Mouse (Mus musculus) left cerebral cortex, adult 9 months (tissue): ENCODE data around the gene Nmd3.

Experiments
- DNase-seq, 2 experiments: peaks; one replicate each; pipeline ENCODE4 v3.0.0; 2022; ENCODE audit warnings: low spot score in 2 of 2

Gene Nmd3

GRCm38 (mm10) chr3:69763630-69764565 lies 42.1 kb downstream of the Nmd3 start:
- no peak for DNase-seq

- no peak for DNase-seq
Measured at GRCm38 (mm10) chr3:69765206-69765605, 43.4 kb downstream of the Nmd3 start.

GRCm38 (mm10) chr3:69769150-69769549 lies 47.4 kb downstream of the Nmd3 start:
- DNase-seq, result no peak

GRCm38 (mm10) chr3:69773356-69773755 lies 51.6 kb downstream of the Nmd3 start:
- DNase-seq, result no peak

DNA sequence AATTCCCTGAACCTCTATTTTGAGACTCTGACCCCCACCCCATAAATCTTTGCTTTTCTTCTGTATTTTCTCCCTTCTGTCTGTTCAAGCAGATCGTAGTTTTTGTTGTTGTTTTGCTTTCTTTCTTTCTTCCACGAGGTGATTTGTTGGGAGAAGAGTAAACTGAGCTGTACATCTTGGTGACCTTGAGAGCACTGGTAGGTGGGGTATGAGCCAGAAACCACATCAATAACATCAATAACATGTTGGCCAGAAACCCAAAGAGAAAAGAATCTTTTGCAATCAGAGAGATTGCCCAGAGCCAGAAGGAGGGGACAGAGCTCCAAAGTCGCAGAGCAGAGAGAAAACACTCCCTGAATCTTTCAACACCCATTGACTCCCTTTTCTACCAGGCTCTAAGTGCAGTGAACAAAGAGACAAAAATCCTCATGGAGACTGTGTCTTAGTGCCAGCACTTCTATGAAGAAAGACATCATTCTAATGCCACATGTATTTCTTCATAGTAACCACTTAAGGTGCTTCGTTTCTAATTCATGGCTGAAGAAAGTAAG lies 57.5 kb downstream of the Nmd3 start:
- DNase-seq, result no peak

DNA sequence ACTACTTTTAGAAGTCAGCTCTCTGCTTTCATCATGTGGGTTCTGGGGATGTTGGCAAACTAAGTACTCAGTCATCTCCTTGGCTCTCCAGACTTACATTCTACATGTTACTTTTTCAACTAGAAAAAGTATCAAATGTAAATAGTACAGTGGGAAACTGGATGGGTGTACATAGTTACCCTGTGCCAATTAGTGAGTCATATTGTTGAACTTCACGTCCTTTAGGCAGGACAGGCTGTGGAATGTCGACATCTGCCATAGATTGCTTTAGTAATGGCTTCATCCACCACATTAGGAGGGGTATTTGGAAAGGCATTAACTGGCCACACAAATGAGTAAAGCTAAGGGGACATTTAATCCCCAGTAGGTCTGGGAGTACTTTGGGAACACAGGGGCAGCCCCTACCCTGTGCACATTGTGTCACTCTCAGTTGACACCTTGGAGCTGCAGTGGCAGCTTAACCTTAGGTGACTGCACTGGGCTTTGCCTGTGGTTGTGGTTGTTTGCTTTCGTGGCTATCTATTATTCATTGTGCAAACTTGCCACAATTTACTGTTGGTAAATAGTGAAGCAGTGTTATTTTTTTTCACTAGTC lies 71.1 kb downstream of the Nmd3 start:
- no peak for DNase-seq

DNA sequence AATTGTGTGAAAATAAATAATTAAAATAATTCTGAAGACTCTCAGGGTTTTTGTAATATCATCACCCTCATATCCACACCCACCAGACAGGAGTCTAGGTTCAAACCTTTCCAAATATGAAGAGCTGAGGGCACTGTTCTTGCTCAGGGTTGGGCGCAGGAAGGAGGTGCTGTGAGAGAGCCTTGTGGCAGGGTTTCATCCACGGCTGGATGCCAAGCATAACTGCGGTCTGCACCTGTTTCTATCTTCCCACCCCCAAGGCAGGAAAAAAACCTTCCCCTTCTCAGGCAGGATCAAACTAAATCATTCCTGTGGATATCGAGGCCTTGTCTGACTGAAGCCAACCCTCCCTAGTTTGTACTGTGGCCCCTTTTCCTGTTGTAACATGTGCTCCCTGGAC lies 75.7 kb downstream of the Nmd3 start:
- DNase-seq, result peak in 1 of 2 experiments; percentile 3

- DNase-seq, result no peak
Measured at GRCm38 (mm10) chr3:69797969-69798368, 76.2 kb downstream of the Nmd3 start.

- DNase-seq, result no peak
Measured at GRCm38 (mm10) chr3:69799096-69799495, 77.3 kb downstream of the Nmd3 start.

GRCm38 (mm10) chr3:69800829-69801384 lies 79.1 kb downstream of the Nmd3 start:
- no peak for DNase-seq

DNA sequence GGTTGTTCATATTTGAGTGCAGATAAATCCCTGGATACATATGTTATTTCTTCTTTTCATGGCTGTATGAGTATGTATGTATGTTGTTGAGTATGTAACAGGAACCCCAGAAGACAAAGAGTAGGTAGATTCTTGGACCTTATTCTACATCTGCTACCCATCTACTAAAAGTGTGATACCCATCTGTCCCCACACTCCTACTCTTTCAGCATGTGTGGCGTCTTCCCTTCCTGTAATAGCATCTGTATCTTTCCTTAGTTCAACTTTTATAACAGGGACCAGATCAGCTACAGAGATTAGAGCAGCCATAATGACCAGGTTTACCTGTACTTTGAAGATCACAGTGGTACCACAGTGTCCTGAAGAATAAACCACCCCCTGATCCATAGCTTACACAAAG lies 81.4 kb downstream of the Nmd3 start:
- peak in 1 of 2 experiments; percentile 4 for DNase-seq
